Mouse (Mus musculus) CD4-positive naive resting alpha-beta T cell, adult 57 days (primary cell): ENCODE results near the gene Smok3c. TPM values are rescaled to one million over a fixed set of nuclear protein-coding genes. Genes with fewer than 3 reads are reported as not detected.

ENCODE experiments used
- total RNA-seq: library from RNA; stranded (reverse); gene quantifications from one replicate; pipeline ENCODE4 v1.2.4, GENCODE M21; 2023

The Smok3c gene
- total RNA-seq, result not detected

DNA sequence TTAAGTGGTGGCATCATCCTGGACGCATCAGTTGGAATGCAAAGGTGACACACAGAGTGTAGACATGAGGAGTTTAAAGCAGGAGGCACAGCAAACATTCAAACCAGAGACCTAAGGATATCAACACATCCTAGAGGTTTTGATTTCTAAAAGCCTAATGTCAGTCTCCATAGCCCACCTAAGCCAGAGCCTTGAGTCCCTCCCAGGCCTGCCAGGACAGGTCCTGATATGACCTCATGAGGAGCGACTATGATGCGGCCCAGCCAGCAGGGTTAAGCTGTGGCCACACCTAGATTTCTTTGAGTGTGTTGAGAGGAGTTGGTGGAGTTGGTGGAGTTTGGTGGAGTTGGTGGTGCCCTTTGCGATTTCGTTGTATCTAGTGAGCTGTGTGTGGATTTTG lies at the start of gene Smok3c:
Smok3c (plus strand) TSS at position 301 of the 400 bp plus-strand sequence.

GRCm38 (mm10) chr5:138020961-138021479 lies 32.0 kb upstream of the Smok3c start, which contains the start of the genes Smok3a and Smok3b:
TSS of gene Smok3a (plus strand) at chr5:138021261.
TSS of gene Smok3b (plus strand) at chr5:138021429.

GRCm38 (mm10) chr5:138084996-138085395 lies 32.0 kb downstream of the Smok3c start, which contains the start of gene Zkscan1:
TSS of gene Zkscan1 (plus strand) at chr5:138085084.

Other genes starting within 250 kb of the Smok3c start
- 5.1 TPM for gene Pilra, start 216.9 kb upstream of the Smok3c start, total RNA-seq
- gene Pilrb1, start 195.1 kb upstream of the Smok3c start, total RNA-seq, result 2.1 TPM
- gene Pilrb2, start 181.4 kb upstream of the Smok3c start, total RNA-seq, result 1.7 TPM
- gene Cyp3a13, start 131.6 kb upstream of the Smok3c start, total RNA-seq, result not detected
- not detected for gene Gjc3, start 90.1 kb upstream of the Smok3c start, total RNA-seq
- gene Azgp1, start 71.7 kb upstream of the Smok3c start, total RNA-seq, result not detected
- gene Smok3a, start 31.9 kb upstream of the Smok3c start, total RNA-seq, result not detected
- gene Smok3b, start 31.8 kb upstream of the Smok3c start, total RNA-seq, result not detected
- 25.9 TPM for gene Zkscan1, start 31.9 kb downstream of the Smok3c start, total RNA-seq
- gene Zscan21, start 63.7 kb downstream of the Smok3c start, total RNA-seq, result 13.7 TPM
- gene Zfp113, start 102.5 kb downstream of the Smok3c start, total RNA-seq, result 13.7 TPM
- gene Cops6, start 107.9 kb downstream of the Smok3c start, total RNA-seq, result 48.1 TPM
- 22.8 TPM for gene Ap4m1, start 118.8 kb downstream of the Smok3c start, total RNA-seq
- 76.6 TPM for gene Mcm7, start 119.2 kb downstream of the Smok3c start, total RNA-seq
- 26.7 TPM for gene Taf6, start 134.3 kb downstream of the Smok3c start, total RNA-seq
- gene Cnpy4, start 134.3 kb downstream of the Smok3c start, total RNA-seq, result 16.6 TPM
- gene Mblac1, start 141.1 kb downstream of the Smok3c start, total RNA-seq, result 1.3 TPM
- gene Nxpe5, start 172.7 kb downstream of the Smok3c start, total RNA-seq, result not detected
- gene Lamtor4, start 202.3 kb downstream of the Smok3c start, total RNA-seq, result 32.0 TPM
- 50.8 TPM for gene BC037034, start 210.8 kb downstream of the Smok3c start, total RNA-seq
- gene Gal3st4, start 219.6 kb downstream of the Smok3c start, total RNA-seq, result not detected
- not detected for gene Gm43720, start 226.8 kb downstream of the Smok3c start, total RNA-seq
- gene Gpc2, start 226.8 kb downstream of the Smok3c start, total RNA-seq, result 2.7 TPM
- gene Stag3, start 227.0 kb downstream of the Smok3c start, total RNA-seq, result not detected